Mouse (Mus musculus) hindbrain, embryonic 14.5 days (tissue): ENCODE data around the gene Gps2. TPM values are rescaled to one million over a fixed set of nuclear protein-coding genes. Genes with fewer than 3 reads are reported as not detected.
"Not testable (repeated sequence)": the region's sequence is repeated elsewhere in the genome, so short reads cannot be mapped to it uniquely, and the experiment has no call there.

Experiments used
- ATAC-seq: fragments of 200-750 bp; cut with Nextera tagmentation; 2 replicates; pipeline ENCODE4 v1.8.0; 2017; ENCODE audit warnings: moderate number of reproducible peaks, mild to moderate bottlenecking, moderate TSS enrichment, moderate library complexity; ENCODE audit not compliant: low FRiP score
- DNase-seq: peaks from one replicate; pipeline ENCODE4 v3.0.0-alpha.2; 2015; ENCODE audit warnings: low spot score
- H3K27ac ChIP-seq: fragments of 300-500 bp; sonication (generic); 2 replicates; pipeline ENCODE4 v1.5.1; 2014; ENCODE audit warnings: mild to moderate bottlenecking, moderate library complexity
- H3K27me3 ChIP-seq: fragments of 300-500 bp; sonication (generic); 2 replicates; pipeline ENCODE4 v1.6.1; 2014; ENCODE audit warnings: mild to moderate bottlenecking, low read length, mixed read lengths; ENCODE audit not compliant: control insufficient read depth, insufficient read depth
- H3K36me3 ChIP-seq: fragments of 300-500 bp; sonication (generic); replicated peaks from 2 replicates; pipeline ENCODE4 v1.6.1; 2014; ENCODE audit not compliant: control insufficient read depth, insufficient read depth
- H3K4me1 ChIP-seq: fragments of 300-500 bp; sonication (generic); replicated peaks from 2 replicates; pipeline ENCODE4 v1.6.1; 2014; ENCODE audit warnings: antibody characterized with exemption, low read length, mixed read lengths; ENCODE audit not compliant: control insufficient read depth, insufficient read depth
- H3K4me2 ChIP-seq: fragments of 300-500 bp; sonication (generic); replicated peaks from 2 replicates; pipeline ENCODE4 v1.6.1; 2014; ENCODE audit warnings: mild to moderate bottlenecking, moderate library complexity
- H3K4me3 ChIP-seq: fragments of 300-500 bp; sonication (generic); replicated peaks from 2 replicates; pipeline ENCODE4 v1.5.1; 2014; ENCODE audit warnings: mild to moderate bottlenecking, low read length
- H3K9ac ChIP-seq: fragments of 300-500 bp; sonication (generic); 2 replicates; pipeline ENCODE4 v1.6.1; 2014
- H3K9me3 ChIP-seq: fragments of 300-500 bp; sonication (generic); 2 replicates; pipeline ENCODE4 v1.6.1; 2016; ENCODE audit warnings: low read length; ENCODE audit not compliant: control insufficient read depth
- WGBS: fragments of 180-500 bp; shearing (Covaris S2); extraction: QIAGEN DNeasy Blood & Tissue Kit; methylation state at CpG from one replicate; pipeline ENCODE4 v1.1.7; 2014; 5-methylcytosine and 5-hydroxymethylcytosine counted together
- polyA plus RNA-seq: library from polyadenylated mRNA; unstranded; fragments of >200 nt; fragmentation: Nextera tagmentation; extraction: Ambion mirVana; gene quantifications from 2 replicates; pipeline ENCODE4 v1.2.1, GENCODE M21; 2014

Gps2 gene
- polyA plus RNA-seq, 1 experiment from 2014 or later = 50.4 TPM

- Histone ChIP-seq H3K4me3 (peak overlapping the region; percentile 78), H3K36me3 (peaks cover 88% of the 10 kb centered on the region), H3K27ac (peak overlapping the region; percentile 92; the same call in 1 of the 2 replicates), H3K4me1 (peaks cover 18% of the 10 kb centered on the region), H3K27me3 (no peaks in the 10 kb centered on the region), H3K9ac (no peak overlapping the region), H3K9me3 (no peaks in the 10 kb centered on the region), H3K4me2 (peak overlapping the region; percentile 100)
- no peak for ATAC-seq
- DNase-seq = no peak
- 82% methylated on average over 15 of the region's 15 CpGs for WGBS
These were observed 765 bp upstream of the Gps2 start for GRCm38 (mm10) chr11:69912716-69913530.

GRCm38 (mm10) chr11:69914372-69914764 lies 680 bp downstream of the Gps2 start:
- Histone ChIP-seq H3K9me3 (no peaks in the 10 kb centered on the region), H3K27ac (peak overlapping the region; percentile 92), H3K4me1 (peaks cover 25% of the 10 kb centered on the region), H3K4me3 (peak overlapping the region; percentile 78), H3K4me2 (peak overlapping the region; percentile 100), H3K27me3 (no peaks in the 10 kb centered on the region), H3K36me3 (peaks cover 88% of the 10 kb centered on the region), H3K9ac (peak overlapping the region; percentile 84)
- under 1% methylated on average over 17 of the region's 17 CpGs for WGBS
- no peak for ATAC-seq
- no peak for DNase-seq

GRCm38 (mm10) chr11:69914917-69915430 lies 1.3 kb downstream of the Gps2 start:
- Histone ChIP-seq H3K36me3 (peaks cover 82% of the 10 kb centered on the region), H3K27ac (no peak overlapping the region), H3K27me3 (no peaks in the 10 kb centered on the region), H3K9me3 (no peaks in the 10 kb centered on the region), H3K4me2 (peak overlapping the region; percentile 100), H3K4me1 (peaks cover 32% of the 10 kb centered on the region), H3K4me3 (peak overlapping the region; percentile 78), H3K9ac (peak overlapping the region; percentile 84; the same call in 1 of the 2 replicates)
- no peak for ATAC-seq
- no peak for DNase-seq
- 45% methylated on average over 9 of the region's 9 CpGs for WGBS

DNA sequence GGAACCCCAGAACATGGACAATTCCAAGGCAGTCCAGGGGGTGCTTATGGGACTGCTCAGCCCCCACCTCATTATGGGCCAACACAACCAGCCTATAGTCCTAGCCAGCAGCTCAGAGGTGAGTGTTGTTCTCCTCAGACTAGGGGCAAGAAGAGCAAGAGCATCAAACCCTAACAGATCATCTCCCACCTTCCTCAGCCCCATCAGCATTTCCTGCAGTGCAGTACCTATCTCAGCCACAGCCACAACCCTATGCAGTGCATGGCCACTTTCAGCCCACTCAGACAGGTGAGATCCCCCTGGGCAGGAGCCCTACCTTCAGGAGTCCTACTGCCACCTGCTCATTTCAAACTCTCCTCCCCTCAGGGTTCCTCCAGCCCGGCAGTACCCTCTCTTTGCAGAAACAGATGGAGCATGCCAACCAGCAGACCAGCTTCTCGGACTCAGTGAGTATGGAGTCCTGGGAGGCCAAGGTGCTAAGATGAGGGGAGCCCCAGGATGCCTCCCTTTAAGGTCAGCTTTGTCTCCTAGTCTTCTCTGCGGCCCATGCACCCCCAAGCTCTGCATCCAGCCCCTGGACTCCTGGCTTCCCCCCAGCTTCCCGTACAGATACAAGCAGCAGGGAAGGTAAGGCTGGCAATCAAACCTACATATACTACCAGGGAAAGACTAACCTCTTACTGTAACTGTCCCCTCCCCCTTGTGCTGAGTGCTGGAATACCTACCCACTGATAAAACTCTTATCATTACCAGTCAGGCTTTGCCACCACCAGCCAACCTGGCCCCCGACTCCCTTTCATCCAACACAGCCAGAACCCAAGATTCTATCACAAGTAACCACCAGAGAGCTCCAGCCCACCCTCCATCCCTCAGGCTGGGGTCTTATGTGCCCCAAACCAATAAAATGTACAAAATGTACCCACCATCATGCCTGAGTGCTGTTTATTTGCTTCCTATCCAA lies 2.3 kb downstream of the Gps2 start:
- peak overlapping the region; percentile 100; the same call in 1 of the 2 replicates for H3K4me2 ChIP-seq
- H3K4me3 ChIP-seq = peak overlapping the region; percentile 78; the same call in 1 of the 2 replicates
- no peak for ATAC-seq
- H3K9me3 ChIP-seq = no peaks in the 10 kb centered on the region
- H3K36me3 ChIP-seq = peaks cover 72% of the 10 kb centered on the region
- 70% methylated on average over 5 of the region's 5 CpGs for WGBS
- no peaks in the 10 kb centered on the region for H3K27me3 ChIP-seq
- H3K4me1 ChIP-seq = peaks cover 34% of the 10 kb centered on the region
- no peak overlapping the region for H3K9ac ChIP-seq
- no peak overlapping the region for H3K27ac ChIP-seq
- DNase-seq = no peak

DNA sequence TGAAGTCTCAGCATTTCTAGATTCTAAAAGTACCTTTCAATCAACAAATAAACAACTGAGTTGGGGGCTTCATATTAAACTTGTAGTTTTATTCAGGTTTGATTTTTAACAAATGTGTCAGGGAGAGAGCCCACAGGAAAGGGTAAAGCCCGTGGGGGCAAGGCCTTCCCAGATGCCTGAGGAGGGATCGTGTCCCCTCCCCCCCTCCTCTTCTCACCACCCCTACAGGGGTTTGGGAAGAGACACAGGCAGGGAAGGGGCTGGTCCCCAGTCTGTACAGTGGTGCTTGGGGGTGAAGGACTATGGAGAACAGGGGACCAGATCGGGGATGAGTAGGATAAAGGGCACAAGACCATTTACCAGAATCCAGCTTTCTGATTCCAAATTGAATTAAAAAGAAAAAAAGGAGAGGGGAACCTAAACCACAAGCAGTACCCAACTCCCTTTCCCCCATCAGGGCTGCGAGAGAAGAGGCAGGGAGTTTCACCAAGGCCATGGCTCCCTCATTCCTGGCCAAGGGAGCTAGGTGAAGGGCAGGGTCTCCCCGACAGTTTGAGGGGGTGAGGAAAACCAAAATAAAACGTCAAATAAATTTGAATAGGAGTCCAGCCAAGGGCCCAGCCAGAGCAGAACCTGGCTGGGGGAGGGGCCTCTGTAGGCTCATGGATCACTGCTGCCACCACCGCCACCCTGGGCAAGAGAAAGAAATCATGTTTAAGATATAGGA lies 3.1 kb downstream of the Gps2 start:
- not testable (repeated sequence) for ATAC-seq, H3K9me3 ChIP-seq, H3K27me3 ChIP-seq, DNase-seq, H3K4me3 ChIP-seq, H3K27ac ChIP-seq, H3K4me2 ChIP-seq, H3K9ac ChIP-seq
- peaks cover 34% of the 10 kb centered on the region for H3K4me1 ChIP-seq
- H3K36me3 ChIP-seq = peaks cover 63% of the 10 kb centered on the region
- 66% methylated on average over 7 of the region's 7 CpGs for WGBS

DNA sequence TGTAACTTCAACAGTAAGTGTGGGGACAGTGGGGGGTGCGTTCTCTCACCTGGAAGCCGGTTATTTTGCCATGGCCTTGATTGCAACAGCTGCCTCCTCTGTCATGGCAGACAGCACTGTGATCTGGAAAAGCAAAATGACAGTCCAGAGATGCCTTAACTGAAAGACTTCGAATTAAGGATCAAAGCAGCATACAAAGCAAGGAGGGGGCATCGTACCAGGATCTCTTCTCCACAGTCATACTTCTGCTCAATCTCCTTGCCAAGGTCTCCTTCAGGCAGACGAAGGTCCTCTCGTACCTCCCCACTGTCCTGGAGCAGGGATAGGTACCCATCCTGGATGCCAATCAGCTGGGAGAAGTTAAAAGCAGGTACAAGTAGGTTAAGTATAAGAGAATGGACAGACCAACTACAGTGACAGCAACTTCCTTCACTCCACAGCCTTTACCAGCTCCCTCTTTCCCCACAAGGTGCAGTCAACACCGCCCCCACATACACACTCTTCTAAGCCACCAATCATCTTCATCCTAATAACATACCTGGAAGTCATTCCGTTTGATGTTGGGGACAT lies 3.8 kb downstream of the Gps2 start:
- Histone ChIP-seq H3K4me3 (no peak overlapping the region), H3K27ac (no peak overlapping the region), H3K4me1 (peaks cover 37% of the 10 kb centered on the region), H3K9me3 (no peaks in the 10 kb centered on the region), H3K27me3 (no peaks in the 10 kb centered on the region), H3K4me2 (no peak overlapping the region), H3K9ac (no peak overlapping the region), H3K36me3 (peaks cover 57% of the 10 kb centered on the region)
- DNase-seq (no peak), ATAC-seq (no peak)
- WGBS = 89% methylated on average over 8 of the region's 8 CpGs

GRCm38 (mm10) chr11:69918118-69918517 lies 4.4 kb downstream of the Gps2 start:
- H3K4me1 ChIP-seq = peaks cover 40% of the 10 kb centered on the region

GRCm38 (mm10) chr11:69919053-69919452 lies 5.4 kb downstream of the Gps2 start:
- Histone ChIP-seq H3K27ac (no peak overlapping the region), H3K9ac (peak overlapping the region; percentile 92; the same call in 1 of the 2 replicates), H3K36me3 (peaks cover 47% of the 10 kb centered on the region), H3K27me3 (no peaks in the 10 kb centered on the region), H3K9me3 (no peaks in the 10 kb centered on the region), H3K4me2 (peak overlapping the region; percentile 97), H3K4me1 (peaks cover 35% of the 10 kb centered on the region), H3K4me3 (peak overlapping the region; percentile 93)
- WGBS = 84% methylated on average over 9 of the region's 9 CpGs
- ATAC-seq = no peak
- DNase-seq = no peak

More at GRCm38 (mm10) chr11:69918118-69918517, 4.4 kb downstream of the Gps2 start:
- ATAC-seq (no peak), DNase-seq (no peak)
- Histone ChIP-seq H3K4me2 (no peak overlapping the region), H3K36me3 (peaks cover 50% of the 10 kb centered on the region), H3K9ac (no peak overlapping the region), H3K27me3 (no peaks in the 10 kb centered on the region), H3K9me3 (no peaks in the 10 kb centered on the region), H3K27ac (no peak overlapping the region), H3K4me3 (no peak overlapping the region)
- 87% methylated on average over 5 of the region's 5 CpGs for WGBS
